Mouse (Mus musculus) cortical plate, adult 2 months (tissue): ENCODE data around the gene Tigar. TPM values are rescaled to one million over a fixed set of nuclear protein-coding genes. Genes with fewer than 3 reads are reported as not detected.
A peak's percentile ranks its signal among the peaks of the same experiment; 100 is the strongest.

Experiments used
- H3K27ac ChIP-seq: fragments of 200-500 bp; 2 replicates; pipeline ENCODE4 v1.5.1; 2012; ENCODE audit warnings: low read length, control low read depth, inconsistent platforms; ENCODE audit not compliant: insufficient read depth
- H3K4me1 ChIP-seq: fragments of 200-500 bp; 2 replicates; pipeline ENCODE4 v1.6.1; 2011; ENCODE audit warnings: low read length; ENCODE audit not compliant: control insufficient read depth, insufficient read depth
- H3K4me3 ChIP-seq: fragments of 200-500 bp; 2 replicates; pipeline ENCODE4 v1.5.1; 2011; ENCODE audit warnings: mild to moderate bottlenecking, low read length, control low read depth; ENCODE audit not compliant: insufficient read depth
- CTCF ChIP-seq: fragments of 200-500 bp; IDR thresholded peaks from 2 replicates; pipeline ENCODE4 v1.5.1; 2011; ENCODE audit warnings: mild to moderate bottlenecking, control low read depth, low read length; ENCODE audit not compliant: insufficient read depth; ENCODE audit errors: extremely low read depth
- POLR2A ChIP-seq: fragments of 200-500 bp; IDR thresholded peaks from 2 replicates; pipeline ENCODE4 v1.6.1; 2011; ENCODE audit warnings: mild to moderate bottlenecking, low read length, control low read depth; ENCODE audit not compliant: insufficient read depth; ENCODE audit errors: extremely low read depth
- polyA plus RNA-seq: library from polyadenylated mRNA; depleted of rRNA; stranded (reverse); fragments of >200 nt; gene quantifications from 2 replicates; pipeline ENCODE4 v1.2.3, GENCODE M21; 2012; rRNA removed

The Tigar gene
- polyA plus RNA-seq, 1 experiment: 18.5 TPM

DNA sequence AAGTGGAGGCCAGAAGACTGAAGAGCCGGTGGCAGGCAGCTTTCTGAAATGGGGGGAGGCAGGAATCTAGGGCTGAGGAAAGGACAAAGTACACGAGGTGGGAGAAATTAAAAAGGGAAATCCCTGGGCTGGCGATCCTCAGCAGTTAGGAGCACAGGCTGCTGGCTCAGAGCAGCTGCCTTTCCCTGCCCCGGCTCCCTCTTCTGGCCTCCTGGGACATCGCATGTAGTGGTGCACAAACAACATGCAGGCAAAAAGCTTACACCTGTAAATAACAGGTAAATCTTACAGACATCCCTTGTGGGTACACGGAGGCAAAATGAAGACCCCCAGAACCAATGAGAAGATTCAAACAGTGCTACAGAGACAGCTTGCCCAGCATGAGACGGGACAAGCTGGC lies 14.8 kb downstream of the Tigar start:
- no peak overlapping the region for H3K4me3 ChIP-seq
- H3K27ac ChIP-seq: no peak overlapping the region
- no peaks in the 10 kb centered on the region for H3K4me1 ChIP-seq
- no peak for TF ChIP-seq POLR2A
- TF ChIP-seq CTCF: peak; percentile 37; the same call in 1 of the 2 replicates

DNA sequence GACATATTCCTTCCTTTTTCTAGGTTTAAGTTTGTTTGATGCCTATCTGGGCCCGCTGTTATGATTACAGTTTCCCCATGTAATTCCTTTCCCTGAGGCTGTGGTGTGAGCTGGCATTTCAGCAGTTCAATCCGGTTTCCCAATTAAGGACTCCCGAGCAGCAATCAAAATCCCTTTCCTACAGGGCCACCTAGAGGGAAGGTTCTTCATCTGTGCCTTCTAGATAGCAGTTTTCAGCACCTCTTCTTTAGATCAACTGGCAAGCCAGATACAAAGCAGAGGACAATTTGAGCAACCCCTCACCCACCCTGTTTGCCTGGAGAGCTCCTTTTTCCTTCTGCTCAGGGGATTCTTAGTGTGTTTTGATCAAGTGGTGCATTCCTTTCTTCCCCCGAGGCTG lies 22.6 kb downstream of the Tigar start:
- Histone ChIP-seq H3K27ac (no peak overlapping the region), H3K4me1 (no peaks in the 10 kb centered on the region), H3K4me3 (no peak overlapping the region)
- TF ChIP-seq POLR2A (no peak), CTCF (0 out of 2 replicates have a peak, but pooled peaks have one; percentile 13)

DNA sequence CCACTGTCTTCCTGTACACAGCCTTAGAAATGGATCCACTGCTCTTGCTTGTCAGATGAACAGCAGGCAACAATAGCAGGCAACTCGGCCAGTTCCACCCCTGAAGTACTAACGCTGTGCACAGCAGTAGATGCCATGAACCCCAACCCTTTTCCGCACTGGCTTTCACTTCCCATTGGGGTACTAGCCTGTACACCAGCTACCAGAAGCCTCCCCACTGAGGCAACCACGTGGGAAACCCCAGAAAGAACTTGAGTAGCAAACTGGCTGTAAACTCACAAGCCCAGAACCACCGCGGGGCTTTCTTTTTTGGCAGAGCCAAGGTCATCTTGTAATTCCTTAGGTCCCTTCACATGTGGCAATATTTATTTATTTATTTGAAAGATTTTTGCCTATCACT lies 27.5 kb downstream of the Tigar start:
- H3K27ac ChIP-seq: no peak overlapping the region
- no peak overlapping the region for H3K4me3 ChIP-seq
- TF ChIP-seq CTCF (no peak), POLR2A (no peak)
- no peaks in the 10 kb centered on the region for H3K4me1 ChIP-seq

DNA sequence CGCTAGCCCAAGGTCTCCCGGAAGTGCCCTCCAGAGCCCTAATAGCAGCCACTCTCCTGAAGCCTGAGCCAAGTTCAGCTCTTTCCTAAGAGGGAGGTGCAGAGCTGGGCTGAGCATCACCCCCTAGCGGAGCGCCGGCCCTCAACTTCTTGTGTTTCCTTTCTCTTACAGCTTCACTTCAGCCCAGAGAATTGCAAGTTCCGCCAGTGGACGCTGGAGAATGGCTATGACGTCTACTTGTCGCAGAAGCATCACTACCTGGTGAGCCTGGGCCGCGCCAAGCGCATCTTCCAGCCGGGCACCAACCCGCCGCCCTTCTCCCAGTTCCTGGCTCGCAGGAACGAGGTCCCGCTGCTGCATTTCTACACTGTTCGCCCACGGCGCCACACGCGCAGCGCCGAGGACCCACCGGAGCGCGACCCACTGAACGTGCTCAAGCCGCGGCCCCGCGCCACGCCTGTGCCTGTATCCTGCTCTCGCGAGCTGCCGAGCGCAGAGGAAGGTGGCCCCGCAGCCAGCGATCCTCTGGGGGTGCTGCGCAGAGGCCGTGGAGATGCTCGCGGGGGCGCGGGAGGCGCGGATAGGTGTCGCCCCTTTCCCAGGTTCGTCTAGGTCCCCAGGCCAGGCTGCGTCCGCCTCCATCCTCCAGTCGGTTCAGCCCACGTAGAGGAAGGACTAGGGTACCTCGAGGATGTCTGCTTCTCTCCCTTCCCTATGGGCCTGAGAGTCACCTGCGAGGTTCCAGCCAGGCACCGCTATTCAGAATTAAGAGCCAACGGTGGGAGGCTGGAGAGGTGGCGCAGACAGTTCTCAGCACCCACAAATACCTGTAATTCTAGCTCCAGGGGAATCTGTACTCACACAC lies 29.3 kb downstream of the Tigar start:
- Histone ChIP-seq H3K27ac (peak overlapping the region; percentile 51), H3K4me3 (peak overlapping the region; percentile 58), H3K4me1 (no peaks in the 10 kb centered on the region)
- TF ChIP-seq CTCF (peak; percentile 57), POLR2A (peak; percentile 76)

DNA sequence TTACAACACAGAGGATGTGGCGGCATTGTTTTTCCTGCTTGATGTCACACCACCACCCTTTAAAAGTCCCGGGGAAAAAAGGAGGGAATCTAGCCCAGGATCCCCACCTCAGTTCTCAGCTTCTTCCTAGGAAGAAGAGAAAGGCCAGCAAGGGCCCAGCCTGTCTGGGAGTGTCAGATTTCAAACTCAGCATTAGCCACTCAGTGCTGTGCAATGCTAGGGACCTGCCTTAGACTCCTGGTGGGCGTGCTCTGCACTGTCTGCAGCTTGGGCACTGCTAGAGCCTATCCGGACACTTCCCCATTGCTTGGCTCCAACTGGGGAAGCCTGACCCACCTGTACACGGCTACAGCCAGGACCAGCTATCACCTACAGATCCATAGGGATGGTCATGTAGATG lies 36.5 kb downstream of the Tigar start, which contains the start of gene Fgf23:
Gene Fgf23 (plus strand): TSS at position 86 of the 400 bp plus-strand sequence.
- TF ChIP-seq CTCF: no peak
- TF ChIP-seq POLR2A: no peak
- no peak within 1 kb of the TSS for H3K27ac ChIP-seq
- H3K4me3 ChIP-seq: no peak within 1 kb of the TSS
- H3K4me1 ChIP-seq: no peaks in the 10 kb centered on the region

DNA sequence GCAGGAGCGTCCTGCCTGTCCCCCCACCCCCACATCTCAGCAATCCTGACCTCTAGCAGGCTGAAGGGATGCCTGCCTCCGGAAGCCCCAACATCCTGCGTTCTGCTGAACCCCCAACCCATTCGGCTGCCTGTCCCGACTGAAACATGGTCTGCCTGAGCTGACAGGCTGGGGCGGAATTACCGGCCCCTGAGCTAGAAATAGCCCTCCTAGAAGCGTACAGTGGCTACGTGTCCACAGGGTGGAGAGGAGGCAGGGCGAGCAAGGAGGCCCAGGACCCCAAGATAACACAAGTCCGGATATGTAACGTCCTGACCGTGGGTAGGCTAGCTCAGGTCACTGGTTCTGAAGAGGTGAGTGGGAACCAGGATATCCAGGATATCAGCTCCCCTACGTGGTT lies 44.5 kb downstream of the Tigar start:
- H3K4me3 ChIP-seq: no peak overlapping the region
- H3K4me1 ChIP-seq: no peaks in the 10 kb centered on the region; the same call in 1 of the 2 replicates
- TF ChIP-seq POLR2A: no peak
- TF ChIP-seq CTCF: no peak
- H3K27ac ChIP-seq: no peak overlapping the region

DNA sequence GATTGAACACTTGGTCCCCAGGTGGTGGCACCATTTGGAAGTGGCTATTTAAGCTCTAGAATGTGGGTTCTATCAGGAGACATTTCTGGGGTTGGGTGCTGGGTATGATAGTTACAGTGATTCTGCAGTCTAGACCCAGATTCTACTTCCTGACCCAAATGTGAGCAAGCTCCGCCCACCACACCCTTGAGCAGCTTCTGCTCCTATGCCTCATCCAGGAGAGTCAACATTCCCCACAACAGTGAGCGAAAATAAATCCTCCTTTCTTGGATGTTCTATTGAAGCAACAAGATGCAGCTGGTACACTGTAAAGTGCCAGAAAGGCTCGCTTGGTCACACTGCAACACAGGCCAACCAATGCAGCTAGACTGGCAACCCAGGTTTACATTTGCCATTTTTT lies 45.4 kb downstream of the Tigar start:
- no peak overlapping the region for H3K27ac ChIP-seq

DNA sequence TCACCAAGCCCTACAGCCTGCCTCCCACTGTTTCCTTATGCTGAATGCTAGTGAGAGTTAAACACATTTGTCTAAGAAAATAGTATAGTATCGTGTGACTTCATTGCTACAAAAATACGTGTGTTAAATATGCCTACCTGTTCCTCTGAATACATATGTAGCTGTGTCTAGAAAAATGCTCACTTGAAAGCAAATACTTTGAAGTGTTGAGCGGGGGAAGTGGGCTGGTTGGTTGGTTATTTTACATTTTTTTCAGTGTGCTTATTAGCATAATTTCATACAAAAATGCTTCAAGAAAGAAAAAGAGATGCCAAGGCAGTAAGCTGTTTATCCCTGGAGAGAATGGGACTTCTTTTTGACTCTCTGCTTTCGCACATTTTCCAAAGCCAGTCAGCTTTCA lies 49.4 kb downstream of the Tigar start:
- Histone ChIP-seq H3K27ac (no peak overlapping the region), H3K4me1 (peaks cover 2% of the 10 kb centered on the region), H3K4me3 (no peak overlapping the region)
- TF ChIP-seq POLR2A (no peak), CTCF (no peak)

More for the DNA sequence above, 45.4 kb downstream of the Tigar start:
- Histone ChIP-seq H3K4me3 (no peak overlapping the region), H3K4me1 (peaks cover 2% of the 10 kb centered on the region)
- TF ChIP-seq POLR2A: no peak
- TF ChIP-seq CTCF: no peak

DNA sequence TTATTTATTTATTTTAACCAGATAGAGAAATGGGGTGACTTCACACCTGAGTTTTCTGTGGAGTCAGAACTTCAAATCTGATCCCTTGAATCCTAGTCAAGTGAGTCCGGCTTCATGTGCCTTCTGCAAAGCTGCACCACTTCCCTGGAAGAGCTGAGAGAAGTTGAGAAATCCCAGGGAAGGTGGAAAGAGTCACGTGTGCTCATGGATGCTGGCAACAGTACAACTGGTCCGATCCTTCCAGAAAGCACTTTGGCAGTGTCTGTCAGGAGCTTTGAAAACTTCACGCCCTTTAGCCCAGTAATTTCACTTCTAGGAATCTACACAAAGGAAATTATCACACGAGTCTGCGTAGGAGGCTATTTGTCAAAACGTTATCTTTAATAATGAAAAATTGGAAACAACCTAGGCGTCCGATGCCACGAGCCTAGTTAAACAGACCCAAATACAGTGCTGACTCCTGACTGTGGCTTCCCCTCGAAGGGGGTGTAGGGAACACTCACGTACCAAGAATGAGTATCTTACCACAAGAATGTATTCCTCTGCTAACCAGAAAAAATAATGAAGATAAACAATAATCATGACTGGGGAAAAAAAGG lies 52.3 kb downstream of the Tigar start:
- Histone ChIP-seq H3K4me3 (no peak overlapping the region), H3K27ac (no peak overlapping the region), H3K4me1 (peaks cover 2% of the 10 kb centered on the region)
- no peak for TF ChIP-seq POLR2A
- no peak for TF ChIP-seq CTCF

DNA sequence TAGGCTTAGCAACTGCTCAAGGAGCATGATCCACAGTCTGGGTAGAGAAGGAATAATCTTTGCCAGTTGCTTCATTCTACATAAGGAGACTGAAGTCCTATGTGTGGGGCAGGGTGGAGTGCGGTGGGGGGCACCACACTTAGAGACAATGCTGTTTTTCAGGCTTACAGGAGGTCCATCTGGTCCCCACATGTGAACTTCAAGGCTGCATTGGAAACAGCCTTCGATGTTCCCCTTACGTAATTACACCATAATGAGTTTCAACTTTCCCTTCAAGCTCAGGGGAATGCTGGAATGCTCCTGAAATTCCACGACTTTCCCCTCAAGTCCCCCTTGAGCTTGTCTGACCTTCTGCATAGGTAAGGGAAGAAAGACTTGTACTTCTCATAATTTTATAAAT lies 58.5 kb downstream of the Tigar start:
- Histone ChIP-seq H3K27ac (no peak overlapping the region), H3K4me3 (no peak overlapping the region), H3K4me1 (no peaks in the 10 kb centered on the region)
- TF ChIP-seq POLR2A: no peak
- TF ChIP-seq CTCF: no peak

DNA sequence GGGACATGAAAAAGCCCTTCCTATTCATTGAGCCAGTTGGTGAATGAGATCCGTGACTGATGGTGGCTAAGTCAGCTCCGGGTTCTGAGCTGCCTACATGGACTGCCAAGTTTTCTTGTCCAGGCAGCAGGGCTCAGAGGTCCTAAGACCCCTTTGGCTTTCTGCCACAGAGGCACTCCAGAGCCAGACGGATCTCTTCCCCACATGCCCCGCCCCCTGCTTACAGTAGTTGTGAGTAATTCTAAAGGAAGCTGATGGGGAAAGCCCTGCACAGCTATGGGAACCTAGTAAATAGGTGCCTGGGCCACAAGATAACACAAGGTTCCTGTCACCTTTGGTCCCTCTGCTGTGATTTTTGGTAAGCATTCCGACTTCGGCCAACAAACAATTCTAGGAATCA lies 64.4 kb downstream of the Tigar start:
- Histone ChIP-seq H3K27ac (no peak overlapping the region), H3K4me3 (no peak overlapping the region), H3K4me1 (no peaks in the 10 kb centered on the region)
- TF ChIP-seq CTCF (no peak), POLR2A (no peak)

Other genes starting within 250 kb of the Tigar start
- 0.17 and 0.25 TPM in 2 replicates for gene Dyrk4, start 187.7 kb downstream of the Tigar start, polyA plus RNA-seq
- gene Rad51ap1, start 170.0 kb downstream of the Tigar start, polyA plus RNA-seq: 4.2 and 4.6 TPM in 2 replicates
- gene D6Wsu163e, start 169.6 kb downstream of the Tigar start, polyA plus RNA-seq: 28.6 and 30.3 TPM in 2 replicates
- not detected in 2 replicates for gene Fgf6, start 94.0 kb downstream of the Tigar start, polyA plus RNA-seq
- gene Fgf23, start 36.7 kb downstream of the Tigar start, polyA plus RNA-seq: 0.69 and 1.1 TPM in 2 replicates
- gene Ccnd2, start 42.6 kb upstream of the Tigar start, polyA plus RNA-seq: 42.3 and 43.6 TPM in 2 replicates